Mouse (Mus musculus): ENCODE measurements around the gene Edem2.
"Not testable (repeated sequence)": the region's sequence is repeated elsewhere in the genome, so short reads cannot be mapped to it uniquely, and the experiment has no call there.

Edem2 gene

DNA sequence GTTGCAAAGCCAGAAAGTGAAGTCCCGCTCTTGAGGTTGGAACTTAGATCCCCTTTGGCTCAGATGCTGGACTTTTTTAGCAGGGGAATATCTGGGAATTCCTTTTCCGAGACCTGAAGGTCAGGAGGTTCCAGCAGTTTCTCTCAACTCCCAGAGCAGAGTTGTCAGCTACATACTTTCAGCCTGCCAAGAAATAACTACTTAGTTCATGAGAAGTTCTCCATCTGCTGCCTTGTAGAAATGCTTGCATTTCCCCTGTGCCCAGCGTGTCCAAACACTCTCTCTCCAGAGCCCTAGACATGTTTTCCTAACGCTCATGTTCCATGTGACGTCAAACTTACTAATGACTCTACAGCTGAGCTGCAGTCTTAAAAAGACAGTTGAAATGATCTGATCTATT, 5.8 kb upstream of the Edem2 start:
- no peak for DNase-seq

DNA sequence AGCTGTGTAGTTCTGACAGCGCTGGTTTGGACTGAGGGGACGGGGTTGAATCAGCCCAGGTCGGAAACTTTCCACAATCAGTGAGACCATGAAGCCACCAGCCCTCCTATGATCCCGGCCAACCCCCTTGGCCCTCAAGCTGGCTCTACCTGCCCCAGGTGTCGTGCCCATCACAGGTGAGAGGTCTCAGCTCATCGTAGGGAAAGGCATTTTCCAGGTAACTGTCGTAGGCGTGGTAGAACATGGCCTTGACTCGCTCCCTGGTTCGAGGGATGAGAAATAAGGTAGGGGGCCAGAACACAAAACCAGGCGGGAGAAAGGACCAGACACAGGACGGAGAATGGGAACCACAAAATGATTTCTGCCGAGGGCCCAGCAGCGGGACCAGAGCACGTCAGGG, 533 bp downstream of the Edem2 start:
- DNase-seq, result peak; percentile 3

GRCm38 (mm10) chr2:155727764-155728395, 1.4 kb downstream of the Edem2 start:
- no peak for DNase-seq

GRCm38 (mm10) chr2:155726302-155726701, 3.0 kb downstream of the Edem2 start:
- no peak for DNase-seq

- DNase-seq, result no peak
Observed at GRCm38 (mm10) chr2:155724526-155724925, 4.7 kb downstream of the Edem2 start.

DNA sequence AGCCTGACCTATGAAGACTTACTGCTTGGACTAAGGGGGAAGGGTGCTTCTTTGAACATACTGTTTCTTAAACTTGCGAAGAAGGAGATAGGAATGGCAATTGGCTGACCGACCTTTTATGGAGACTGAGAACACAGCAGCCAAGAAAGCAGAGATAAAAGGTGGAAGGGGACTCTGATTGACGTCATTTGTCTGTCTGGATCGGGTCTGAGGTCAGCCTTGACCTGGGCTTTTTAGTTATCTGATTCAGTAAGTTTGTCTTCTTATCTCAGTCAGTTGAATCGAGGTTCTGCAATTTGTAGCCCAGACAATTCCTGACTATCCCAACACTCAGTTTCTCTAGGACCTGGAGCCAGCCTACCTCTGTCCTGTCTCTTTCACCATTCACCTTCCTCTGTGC, 5.2 kb downstream of the Edem2 start:
- DNase-seq, result no peak

DNA sequence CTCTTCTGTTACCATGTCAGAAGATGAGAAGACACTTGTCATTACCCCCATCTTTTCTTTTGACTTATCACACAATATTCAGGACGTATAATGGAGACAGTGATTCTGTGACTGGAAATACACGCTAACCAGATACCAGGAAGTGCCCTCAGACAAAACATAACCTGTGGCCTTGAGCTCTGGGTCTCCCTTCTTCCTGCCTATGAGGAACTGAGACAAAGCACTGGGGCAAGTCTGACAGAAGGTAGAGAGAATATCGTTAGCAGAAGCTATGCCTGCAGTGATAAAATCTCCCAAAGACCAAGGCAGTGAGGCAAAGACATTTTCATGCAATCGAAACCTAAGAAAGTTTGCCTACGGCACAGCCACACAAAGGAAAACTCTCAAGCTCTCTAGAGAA, 8.7 kb downstream of the Edem2 start:
- peak; percentile 3 to 10 for DNase-seq

DNA sequence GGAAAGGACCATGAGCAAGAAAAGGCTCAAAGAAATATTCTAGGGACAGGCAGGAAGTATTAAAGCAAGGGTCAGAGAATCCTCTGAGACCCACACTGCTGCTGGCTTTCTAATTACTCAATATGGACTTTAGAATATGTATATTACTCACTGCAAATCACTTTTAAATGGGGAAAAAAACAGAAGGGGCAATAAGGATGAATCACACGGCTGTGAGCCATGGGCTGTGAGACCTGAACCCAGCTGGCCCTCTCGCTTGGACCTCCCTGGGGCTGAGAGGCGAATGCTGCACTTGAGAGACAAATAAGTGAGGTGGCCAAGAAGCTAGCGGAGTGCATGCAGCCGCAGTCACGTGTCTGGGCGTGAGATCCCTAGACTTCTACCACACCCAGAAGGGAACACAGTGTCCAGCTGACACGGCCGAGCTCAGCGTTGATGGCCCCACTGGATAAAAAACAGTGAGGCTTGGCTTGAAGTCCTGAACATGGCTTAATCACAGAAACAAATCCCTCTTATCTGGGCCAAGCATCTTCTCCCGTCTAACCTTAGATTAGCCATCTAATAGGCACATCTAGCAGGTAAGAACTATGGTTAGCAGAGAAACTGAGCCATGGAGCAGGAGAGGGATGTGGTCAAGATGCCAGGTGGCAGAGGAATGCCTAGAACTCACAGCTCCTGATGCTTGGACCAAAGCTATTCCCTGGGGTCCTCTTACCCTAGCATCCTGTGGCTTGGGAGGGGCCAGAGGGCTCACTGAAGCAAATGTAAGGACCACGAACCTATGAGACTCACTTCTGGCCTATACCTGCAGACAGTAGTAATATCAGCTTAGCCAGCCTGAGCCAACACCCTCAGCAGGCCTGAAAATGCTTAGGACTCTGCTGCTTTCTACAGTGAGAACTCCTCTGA, 11.9 kb downstream of the Edem2 start:
- DNase-seq, result no peak

- no peak for DNase-seq
Observed at GRCm38 (mm10) chr2:155710557-155710956, 18.7 kb downstream of the Edem2 start.

GRCm38 (mm10) chr2:155707251-155707650, 22.0 kb downstream of the Edem2 start:
- no peak for DNase-seq

- no peak for DNase-seq
Observed at GRCm38 (mm10) chr2:155703630-155704029, 25.6 kb downstream of the Edem2 start.

- DNase-seq, result no peak
Observed at GRCm38 (mm10) chr2:155701399-155701919, 27.8 kb downstream of the Edem2 start.

- DNase-seq, result not testable (repeated sequence)
Observed at GRCm38 (mm10) chr2:155698443-155698842, 30.8 kb downstream of the Edem2 start.

GRCm38 (mm10) chr2:155696851-155697250, 32.4 kb downstream of the Edem2 start:
- no peak for DNase-seq

- peak; percentile 92 for DNase-seq
Observed at GRCm38 (mm10) chr2:155696091-155696558, 33.1 kb downstream of the Edem2 start.

DNA sequence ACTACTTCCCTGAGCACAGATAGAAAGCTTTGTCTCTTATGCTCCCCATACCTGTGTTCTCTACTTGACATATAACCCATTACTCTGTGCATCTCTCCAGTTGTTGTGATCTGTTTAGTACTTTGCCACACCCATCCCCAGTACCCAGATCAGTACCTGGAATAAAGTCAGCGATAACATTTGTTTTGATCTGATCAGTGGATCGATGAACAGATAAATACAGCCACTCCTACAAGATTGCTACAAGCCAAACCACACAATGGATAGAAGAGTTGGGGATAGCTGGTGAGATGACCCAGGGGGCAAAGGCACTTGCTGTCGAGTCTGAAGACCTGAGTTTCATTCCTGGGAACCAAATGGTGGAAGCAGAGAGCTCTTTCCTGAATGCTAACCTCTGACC, 34.0 kb downstream of the Edem2 start:
- no peak for DNase-seq

DNA sequence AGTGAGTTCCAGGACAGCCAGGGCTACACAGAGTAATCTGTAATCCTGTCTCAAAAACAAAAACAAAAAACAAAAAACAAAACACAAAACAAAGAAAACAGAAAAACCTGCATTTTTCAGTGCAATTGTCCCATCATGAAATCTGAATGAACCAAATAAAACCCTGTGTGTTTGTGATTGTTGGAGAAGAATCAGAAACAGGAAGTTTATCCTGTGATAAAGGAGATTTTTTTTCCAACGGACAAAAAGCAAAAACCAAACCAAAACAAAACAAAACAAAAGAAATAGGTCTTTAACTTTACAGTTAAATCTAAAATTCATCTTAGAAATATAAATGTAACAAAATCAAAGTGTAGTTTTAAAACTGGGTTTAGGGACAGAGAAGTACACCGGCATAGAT, 34.7 kb downstream of the Edem2 start:
- DNase-seq, result no peak

DNA sequence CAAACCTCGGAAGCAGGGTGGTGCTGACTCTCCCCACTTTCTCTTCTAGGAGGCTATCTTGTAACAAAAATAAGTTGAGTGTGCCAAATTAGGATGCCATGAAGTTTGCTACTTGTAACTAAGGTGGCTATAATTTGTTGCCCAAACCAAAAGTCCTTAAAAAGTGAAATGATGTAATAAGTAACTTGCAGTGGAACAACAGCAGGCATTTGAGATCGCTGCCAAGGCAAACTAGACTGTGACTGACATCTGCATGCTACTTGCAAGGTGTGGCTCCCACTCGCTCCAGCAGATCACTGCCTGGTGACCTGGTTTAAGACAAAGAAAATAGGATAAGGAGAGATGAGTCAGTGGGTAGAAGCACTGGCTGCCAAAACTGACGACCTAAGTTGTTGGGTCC, 36.1 kb downstream of the Edem2 start:
- no peak for DNase-seq

DNA sequence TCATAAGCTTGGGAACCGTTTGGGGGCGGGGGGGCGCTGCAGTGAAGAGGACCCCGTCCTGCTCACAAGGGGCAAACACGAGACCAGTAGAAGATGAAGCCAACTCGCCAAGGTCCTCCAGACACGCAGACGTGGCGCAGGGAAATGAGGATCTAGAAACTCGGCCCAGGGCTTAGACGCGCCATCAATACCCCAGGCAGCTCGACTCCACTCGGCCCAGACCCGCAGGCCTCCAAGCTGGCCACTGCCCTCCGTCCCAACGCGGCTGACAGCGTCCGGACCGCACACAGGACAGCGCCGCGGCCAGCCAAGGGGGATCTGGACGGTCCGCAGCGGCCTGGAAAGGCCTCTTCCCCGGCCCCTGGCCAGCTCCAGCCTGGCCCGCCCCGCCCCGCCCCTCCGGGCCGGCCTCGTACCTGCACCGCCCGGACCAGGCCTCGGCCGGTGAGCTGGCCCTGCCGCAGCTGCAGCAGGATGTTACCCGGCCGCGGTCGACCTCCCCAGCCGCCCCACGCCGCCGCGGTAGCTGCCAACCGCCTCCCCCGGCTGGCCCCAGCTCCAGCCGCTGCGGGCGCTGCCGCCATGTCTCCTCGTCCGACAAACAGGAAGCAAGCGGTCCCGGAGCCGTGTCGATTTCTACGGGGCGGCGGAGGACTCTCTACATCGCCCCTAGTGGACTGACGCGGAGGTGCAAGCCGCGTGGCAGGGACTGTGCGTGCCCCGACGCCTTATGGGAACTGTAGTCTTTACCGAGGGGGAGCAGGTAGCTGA, 37.4 kb downstream of the Edem2 start, which contains the start of gene Trpc4ap:
Trpc4ap (minus strand) TSS at position 662 of the 771 bp plus-strand sequence.
- peak; percentile 97 to 98 for DNase-seq

DNA sequence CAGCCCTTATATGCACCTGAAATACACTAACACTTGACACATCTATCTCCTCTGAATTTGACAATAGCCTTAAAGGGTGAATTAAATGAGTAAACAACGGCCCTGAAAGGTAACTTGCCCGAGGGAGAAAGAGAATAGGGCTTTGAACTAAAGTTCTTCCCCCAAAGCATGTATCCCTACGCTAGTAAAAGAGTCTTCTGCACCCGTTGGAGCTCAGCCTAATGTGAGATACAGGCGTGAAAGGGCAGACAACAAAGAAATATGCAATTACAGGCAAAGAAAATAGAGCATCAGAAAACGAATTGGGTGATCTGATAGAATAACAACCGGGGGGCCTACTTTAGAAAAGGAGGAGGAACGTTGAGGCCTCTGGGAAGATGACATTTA, 37.9 kb downstream of the Edem2 start:
- no peak for DNase-seq

GRCm38 (mm10) chr2:155689211-155689610, 40.1 kb downstream of the Edem2 start:
- no peak for DNase-seq

GRCm38 (mm10) chr2:155687746-155688145, 41.5 kb downstream of the Edem2 start:
- DNase-seq, result no peak

DNA sequence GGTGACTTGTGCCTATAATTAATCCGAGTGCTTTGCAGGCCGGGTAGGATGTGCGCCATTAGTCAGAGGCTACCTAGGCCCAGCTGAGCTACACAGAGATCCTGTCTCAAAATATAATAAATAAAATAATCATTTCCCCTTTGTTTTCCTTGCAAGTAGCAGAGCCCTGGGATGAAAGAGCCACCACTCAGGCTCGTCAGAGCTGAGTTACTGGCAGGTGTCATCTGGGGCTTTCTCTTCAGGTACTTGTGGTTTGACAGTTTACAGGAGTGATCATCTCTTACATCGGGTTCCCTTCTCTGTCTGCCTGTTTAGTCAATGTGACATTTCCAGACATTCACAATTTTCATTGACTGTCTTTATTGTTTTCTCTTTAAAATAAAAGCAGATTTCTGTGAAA, 42.7 kb downstream of the Edem2 start:
- DNase-seq, result no peak
